Mouse (Mus musculus): ENCODE data around the gene Dennd1b. TPM values are rescaled to one million over a fixed set of nuclear protein-coding genes. Genes with fewer than 3 reads are reported as not detected.

Dennd1b gene
- polyA plus RNA-seq, 1 experiment from 2014 or later: 27.1 TPM

- DNase-seq (ENCODE audit: low spot score): no peak
Measured at GRCm38 (mm10) chr1:138962266-138963101, 751 bp upstream of the Dennd1b start.

- DNase-seq (ENCODE audit: low spot score): peak; percentile 59
Measured at GRCm38 (mm10) chr1:138963868-138964458, 728 bp downstream of the Dennd1b start.

GRCm38 (mm10) chr1:138965069-138965468 lies 1.8 kb downstream of the Dennd1b start:
- no peak for DNase-seq (ENCODE audit: low spot score)

- no peak for DNase-seq (ENCODE audit: low spot score)
Measured at GRCm38 (mm10) chr1:138965511-138965910, 2.3 kb downstream of the Dennd1b start.

- DNase-seq (ENCODE audit: low spot score): no peak
Measured at GRCm38 (mm10) chr1:138967450-138967849, 4.2 kb downstream of the Dennd1b start.

GRCm38 (mm10) chr1:138970053-138970452 lies 6.8 kb downstream of the Dennd1b start:
- no peak for DNase-seq (ENCODE audit: low spot score)

- DNase-seq (ENCODE audit: low spot score): peak; percentile 35
Measured at GRCm38 (mm10) chr1:138973541-138974224, 10.4 kb downstream of the Dennd1b start.

- no peak for DNase-seq (ENCODE audit: low spot score)
Measured at GRCm38 (mm10) chr1:138974836-138975235, 11.6 kb downstream of the Dennd1b start.

- no peak for DNase-seq (ENCODE audit: low spot score)
Measured at GRCm38 (mm10) chr1:138975945-138976344, 12.7 kb downstream of the Dennd1b start.

GRCm38 (mm10) chr1:138982203-138982602 lies 19.0 kb downstream of the Dennd1b start:
- no peak for DNase-seq (ENCODE audit: low spot score)

- no peak for DNase-seq (ENCODE audit: low spot score)
Measured at GRCm38 (mm10) chr1:138982611-138983010, 19.4 kb downstream of the Dennd1b start.

GRCm38 (mm10) chr1:138983064-138983463 lies 19.8 kb downstream of the Dennd1b start:
- no peak for DNase-seq (ENCODE audit: low spot score)

- no peak for DNase-seq (ENCODE audit: low spot score)
Measured at GRCm38 (mm10) chr1:138983465-138983864, 20.2 kb downstream of the Dennd1b start.

GRCm38 (mm10) chr1:138984161-138984560 lies 20.9 kb downstream of the Dennd1b start:
- no peak for DNase-seq (ENCODE audit: low spot score)

GRCm38 (mm10) chr1:138992384-138993138 lies 29.3 kb downstream of the Dennd1b start:
- no peak for DNase-seq (ENCODE audit: low spot score)

GRCm38 (mm10) chr1:138995621-138996380 lies 32.6 kb downstream of the Dennd1b start:
- DNase-seq (ENCODE audit: low spot score): no peak

GRCm38 (mm10) chr1:138996663-138997062 lies 33.4 kb downstream of the Dennd1b start:
- no peak for DNase-seq (ENCODE audit: low spot score)

GRCm38 (mm10) chr1:139000675-139001379 lies 37.6 kb downstream of the Dennd1b start:
- DNase-seq (ENCODE audit: low spot score): no peak

GRCm38 (mm10) chr1:139003503-139003902 lies 40.3 kb downstream of the Dennd1b start:
- no peak for DNase-seq (ENCODE audit: low spot score)

- no peak for DNase-seq (ENCODE audit: low spot score)
Measured at GRCm38 (mm10) chr1:139006000-139006399, 42.8 kb downstream of the Dennd1b start.
